Mouse (Mus musculus) forebrain, embryonic 11.5 days (tissue): ENCODE data around the gene Acvr1b. TPM values are rescaled to one million over a fixed set of nuclear protein-coding genes. Genes with fewer than 3 reads are reported as not detected.
A peak's percentile ranks its signal among the peaks of the same experiment; 100 is the strongest.

Experiments used
- ATAC-seq: fragments of 200-750 bp; cut with Nextera tagmentation; replicated peaks from 2 replicates; pipeline ENCODE4 v1.8.0; 2017; ENCODE audit warnings: moderate TSS enrichment; ENCODE audit not compliant: low FRiP score
- DNase-seq: peaks from one replicate; pipeline ENCODE4 v3.0.0-alpha.2; 2017; ENCODE audit warnings: low spot score
- H3K27ac ChIP-seq: fragments of 300-500 bp; sonication (generic); 2 replicates; pipeline ENCODE4 v1.5.1; 2014; ENCODE audit warnings: low read depth, low read length
- H3K27me3 ChIP-seq: fragments of 300-500 bp; sonication (generic); 2 replicates; pipeline ENCODE4 v1.6.1; 2014; ENCODE audit warnings: mild to moderate bottlenecking, low read length, mixed read lengths; ENCODE audit not compliant: control insufficient read depth, insufficient read depth
- H3K36me3 ChIP-seq: fragments of 300-500 bp; sonication (generic); 2 replicates; pipeline ENCODE4 v1.6.1; 2014; ENCODE audit warnings: mild to moderate bottlenecking, low read length, moderate library complexity, mixed read lengths; ENCODE audit not compliant: control insufficient read depth, insufficient read depth
- H3K4me1 ChIP-seq: fragments of 300-500 bp; sonication (generic); replicated peaks from 2 replicates; pipeline ENCODE4 v1.6.1; 2014; ENCODE audit warnings: low read length, mixed read lengths; ENCODE audit not compliant: control insufficient read depth, insufficient read depth
- H3K4me2 ChIP-seq: fragments of 300-500 bp; sonication (generic); 2 replicates; pipeline ENCODE4 v1.6.1; 2014; ENCODE audit warnings: low read depth, mild to moderate bottlenecking, low read length, moderate library complexity, mixed read lengths; ENCODE audit not compliant: severe bottlenecking
- H3K4me3 ChIP-seq: fragments of 300-500 bp; sonication (generic); 2 replicates; pipeline ENCODE4 v1.5.1; 2014; ENCODE audit warnings: low read depth, low read length
- H3K9ac ChIP-seq: fragments of 300-500 bp; sonication (generic); 2 replicates; pipeline ENCODE4 v1.6.1; 2014; ENCODE audit warnings: low read length
- H3K9me3 ChIP-seq: fragments of 300-500 bp; sonication (generic); 2 replicates; pipeline ENCODE4 v1.6.1; 2016; ENCODE audit warnings: low read length, mixed read lengths; ENCODE audit not compliant: control insufficient read depth
- WGBS: fragments of 180-500 bp; shearing (Covaris S2); extraction: QIAGEN DNeasy Blood & Tissue Kit; methylation state at CpG from one replicate; pipeline ENCODE4 v1.1.7; 2014; 5-methylcytosine and 5-hydroxymethylcytosine counted together
- polyA plus RNA-seq: library from polyadenylated mRNA; unstranded; fragments of >200 nt; fragmentation: Nextera tagmentation; extraction: Ambion mirVana; gene quantifications from 2 replicates; pipeline ENCODE4 v1.2.1, GENCODE M21; 2014

Gene Acvr1b
- polyA plus RNA-seq, 1 experiment from 2014 or later, result 16.0 TPM

GRCm38 (mm10) chr15:101244012-101244411 lies 70.1 kb downstream of the Acvr1b start:
- H3K27ac ChIP-seq, result no peak overlapping the region

GRCm38 (mm10) chr15:101246231-101247154 lies 72.6 kb downstream of the Acvr1b start:
- 0 out of 2 replicates have a peak overlapping the region, but pooled peaks have one; percentile 34 for H3K27ac ChIP-seq
- 2% methylated on average over 56 of the region's 56 CpGs for WGBS
- DNase-seq, result peak; percentile 97

More at GRCm38 (mm10) chr15:101244012-101244411, 70.1 kb downstream of the Acvr1b start:
- Histone ChIP-seq H3K36me3 (no peaks in the 10 kb centered on the region), H3K9me3 (no peaks in the 10 kb centered on the region), H3K4me1 (peaks cover 9% of the 10 kb centered on the region), H3K4me2 (no peak overlapping the region), H3K9ac (no peak overlapping the region), H3K27me3 (no peaks in the 10 kb centered on the region), H3K4me3 (no peak overlapping the region)
- ATAC-seq (no peak), DNase-seq (no peak)
- WGBS, result 77% methylated on average over 3 of the region's 3 CpGs

GRCm38 (mm10) chr15:101247155-101247498 lies 73.3 kb downstream of the Acvr1b start:
- peaks cover 5% of the 10 kb centered on the region for H3K4me1 ChIP-seq
- DNase-seq (no peak), ATAC-seq (no peak)
- no peak overlapping the region for H3K27ac ChIP-seq
- no peaks in the 10 kb centered on the region for H3K9me3 ChIP-seq
- no peaks in the 10 kb centered on the region for H3K36me3 ChIP-seq
- H3K4me2 ChIP-seq, result peak overlapping the region; percentile 50; the same call in 1 of the 2 replicates
- H3K4me3 ChIP-seq, result no peak overlapping the region
- no peak overlapping the region for H3K9ac ChIP-seq
- 100% methylated on average over 1 of the region's 1 CpGs for WGBS
- no peaks in the 10 kb centered on the region for H3K27me3 ChIP-seq

More at GRCm38 (mm10) chr15:101246231-101247154, 72.6 kb downstream of the Acvr1b start:
- H3K4me1 ChIP-seq, result peaks cover 5% of the 10 kb centered on the region
- peak; percentile 99 for ATAC-seq
- peak overlapping the region; percentile 29 for H3K4me3 ChIP-seq
- H3K4me2 ChIP-seq, result peak overlapping the region; percentile 50
- H3K9ac ChIP-seq, result peak overlapping the region; percentile 52
- no peaks in the 10 kb centered on the region for H3K9me3 ChIP-seq
- no peaks in the 10 kb centered on the region for H3K36me3 ChIP-seq
- H3K27me3 ChIP-seq, result no peaks in the 10 kb centered on the region

- 72% methylated on average over 5 of the region's 5 CpGs for WGBS
- Histone ChIP-seq H3K27ac (no peak overlapping the region), H3K4me2 (no peak overlapping the region), H3K27me3 (no peaks in the 10 kb centered on the region), H3K4me3 (no peak overlapping the region), H3K36me3 (no peaks in the 10 kb centered on the region), H3K9me3 (no peaks in the 10 kb centered on the region), H3K9ac (no peak overlapping the region), H3K4me1 (peaks cover 3% of the 10 kb centered on the region)
- no peak for DNase-seq
- no peak for ATAC-seq
Observed at GRCm38 (mm10) chr15:101248029-101248710, 74.3 kb downstream of the Acvr1b start.

GRCm38 (mm10) chr15:101250220-101250800 lies 76.4 kb downstream of the Acvr1b start:
- Histone ChIP-seq H3K27ac (no peak overlapping the region), H3K4me1 (peaks cover 6% of the 10 kb centered on the region), H3K4me3 (no peak overlapping the region), H3K9me3 (no peaks in the 10 kb centered on the region), H3K9ac (no peak overlapping the region), H3K4me2 (no peak overlapping the region), H3K36me3 (no peaks in the 10 kb centered on the region), H3K27me3 (no peaks in the 10 kb centered on the region)
- no peak for ATAC-seq
- WGBS, result 84% methylated on average over 9 of the region's 9 CpGs
- no peak for DNase-seq

- H3K27me3 ChIP-seq, result no peaks in the 10 kb centered on the region
- peaks cover 4% of the 10 kb centered on the region; the same call in 1 of the 2 replicates for H3K4me1 ChIP-seq
- H3K36me3 ChIP-seq, result no peaks in the 10 kb centered on the region
- H3K4me2 ChIP-seq, result no peak overlapping the region
- H3K4me3 ChIP-seq, result no peak overlapping the region
- DNase-seq, result no peak
- H3K9me3 ChIP-seq, result no peaks in the 10 kb centered on the region
- 92% methylated on average over 5 of the region's 5 CpGs for WGBS
- no peak overlapping the region for H3K9ac ChIP-seq
- no peak for ATAC-seq
- H3K27ac ChIP-seq, result no peak overlapping the region
Observed at GRCm38 (mm10) chr15:101251930-101252329, 78.1 kb downstream of the Acvr1b start.

GRCm38 (mm10) chr15:101252614-101253013 lies 78.7 kb downstream of the Acvr1b start:
- no peaks in the 10 kb centered on the region for H3K36me3 ChIP-seq
- H3K9ac ChIP-seq, result no peak overlapping the region
- no peak for ATAC-seq
- no peak overlapping the region for H3K4me2 ChIP-seq
- no peaks in the 10 kb centered on the region for H3K27me3 ChIP-seq
- H3K4me1 ChIP-seq, result peaks cover 3% of the 10 kb centered on the region; the same call in 1 of the 2 replicates
- no peak overlapping the region for H3K4me3 ChIP-seq
- DNase-seq, result no peak
- WGBS, result 83% methylated on average over 6 of the region's 6 CpGs
- H3K9me3 ChIP-seq, result no peaks in the 10 kb centered on the region
- H3K27ac ChIP-seq, result no peak overlapping the region

- Histone ChIP-seq H3K27me3 (no peaks in the 10 kb centered on the region), H3K36me3 (no peaks in the 10 kb centered on the region), H3K4me1 (peaks cover 3% of the 10 kb centered on the region; the same call in 1 of the 2 replicates), H3K27ac (no peak overlapping the region), H3K9ac (peak overlapping the region; percentile 74), H3K4me2 (peak overlapping the region; percentile 98), H3K4me3 (peak overlapping the region; percentile 62), H3K9me3 (no peaks in the 10 kb centered on the region)
- peak; percentile 39; the same call in 1 of the 2 replicates for ATAC-seq
- DNase-seq, result no peak
- 36% methylated on average over 3 of the region's 3 CpGs for WGBS
Observed at GRCm38 (mm10) chr15:101253563-101253885, 79.7 kb downstream of the Acvr1b start.
